Mouse (Mus musculus) liver (tissue): Measurements from ENCODE around the gene Ntn1.

Experiments
- DNase-seq: peaks from one replicate; pipeline ENCODE4 v3.0.0-alpha.2; 2020; ENCODE audit warnings: mixed read lengths

Ntn1 gene

GRCm38 (mm10) chr11:68400727-68401219 is at the start of gene Ntn1:
TSS of gene Ntn1 (minus strand) at chr11:68400823.
- no peak for DNase-seq

GRCm38 (mm10) chr11:68448356-68448755 is 47.7 kb upstream of the Ntn1 start:
- no peak for DNase-seq

- DNase-seq: no peak
Observed at GRCm38 (mm10) chr11:68447242-68447641, 46.6 kb upstream of the Ntn1 start.

GRCm38 (mm10) chr11:68446547-68446946 is 45.9 kb upstream of the Ntn1 start:
- no peak for DNase-seq

GRCm38 (mm10) chr11:68445901-68446300 is 45.3 kb upstream of the Ntn1 start:
- DNase-seq: no peak

- DNase-seq: no peak
Observed at GRCm38 (mm10) chr11:68442983-68443638, 42.5 kb upstream of the Ntn1 start.

GRCm38 (mm10) chr11:68442346-68442745 is 41.7 kb upstream of the Ntn1 start:
- DNase-seq: no peak

GRCm38 (mm10) chr11:68440965-68441364 is 40.3 kb upstream of the Ntn1 start:
- DNase-seq: no peak

- DNase-seq: no peak
Observed at GRCm38 (mm10) chr11:68440100-68440499, 39.5 kb upstream of the Ntn1 start.

GRCm38 (mm10) chr11:68436376-68436775 is 35.8 kb upstream of the Ntn1 start:
- no peak for DNase-seq

- no peak for DNase-seq
Observed at GRCm38 (mm10) chr11:68435601-68436000, 35.0 kb upstream of the Ntn1 start.

GRCm38 (mm10) chr11:68434697-68435096 is 34.1 kb upstream of the Ntn1 start:
- DNase-seq: no peak

- no peak for DNase-seq
Observed at GRCm38 (mm10) chr11:68433534-68433933, 32.9 kb upstream of the Ntn1 start.

- no peak for DNase-seq
Observed at GRCm38 (mm10) chr11:68432361-68433021, 31.9 kb upstream of the Ntn1 start.

GRCm38 (mm10) chr11:68431699-68432360 is 31.2 kb upstream of the Ntn1 start, which contains the start of gene Pik3r5:
TSS of gene Pik3r5 (plus strand) at chr11:68432121.
- DNase-seq: peak; percentile 83

GRCm38 (mm10) chr11:68430662-68431061 is 30.0 kb upstream of the Ntn1 start:
- no peak for DNase-seq

GRCm38 (mm10) chr11:68427083-68427570 is 26.5 kb upstream of the Ntn1 start:
- DNase-seq: no peak

GRCm38 (mm10) chr11:68425492-68426315 is 25.1 kb upstream of the Ntn1 start:
- DNase-seq: no peak

- DNase-seq: no peak
Observed at GRCm38 (mm10) chr11:68417831-68418230, 17.2 kb upstream of the Ntn1 start.

GRCm38 (mm10) chr11:68417001-68417400 is 16.4 kb upstream of the Ntn1 start:
- DNase-seq: no peak

GRCm38 (mm10) chr11:68408127-68408526 is 7.5 kb upstream of the Ntn1 start:
- DNase-seq: peak; percentile 51

- no peak for DNase-seq
Observed at GRCm38 (mm10) chr11:68407266-68407926, 6.8 kb upstream of the Ntn1 start.
